Mouse (Mus musculus): ENCODE data around the gene A830031A19Rik. TPM values are rescaled to one million over a fixed set of nuclear protein-coding genes. Genes with fewer than 3 reads are reported as not detected.

Gene A830031A19Rik
- polyA plus RNA-seq, 1 experiment, result not detected

DNA sequence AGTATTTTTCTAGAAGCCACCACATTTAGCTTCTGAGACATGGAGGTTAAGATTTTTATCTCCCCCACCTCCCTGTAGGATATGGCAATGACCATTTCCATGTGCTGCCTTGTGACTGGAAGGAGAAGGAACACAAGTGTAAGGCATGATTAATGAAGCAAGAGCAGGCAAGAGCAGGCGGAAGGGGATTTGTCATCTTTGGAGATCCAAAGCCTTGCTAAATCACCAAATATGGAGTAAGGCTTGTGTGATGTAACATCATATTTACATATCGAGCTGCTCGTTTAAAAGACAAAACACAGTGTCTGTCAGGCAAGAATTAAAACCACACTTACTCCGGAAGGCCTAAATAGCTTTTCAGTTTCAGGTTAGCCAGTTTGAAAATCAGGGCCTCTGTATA lies 12.2 kb upstream of the A830031A19Rik start:
- peaks cover 3% of the 10 kb centered on the region; the same call in 1 of the 2 replicates for H3K36me3 ChIP-seq (ENCODE audit: control insufficient read depth, insufficient read depth, low read length)
- 68% methylated on average over 4 of the region's 4 CpGs for WGBS
- H3K4me3 ChIP-seq (ENCODE audit: low read depth, low read length), result no peak overlapping the region
- TF ChIP-seq CTCF (IDR thresholded peaks at IDR 0.05; ENCODE audit: extremely low read depth, insufficient read length, insufficient replicate concordance, low read depth, low read length) (no peak), POLR2A (IDR thresholded peaks at IDR 0.05; ENCODE audit: low read depth, low read length) (no peak)
- no peaks in the 10 kb centered on the region for H3K27me3 ChIP-seq (ENCODE audit: control insufficient read depth, insufficient read depth, low read length)
- H3K4me1 ChIP-seq (ENCODE audit: control insufficient read depth, insufficient read depth, insufficient read length, low read length), result no peaks in the 10 kb centered on the region
- H3K27ac ChIP-seq (ENCODE audit: insufficient read depth, low read depth, low read length), result no peak overlapping the region

GRCm38 (mm10) chr11:24085986-24086385 lies 11.1 kb upstream of the A830031A19Rik start:
- WGBS, result 60% methylated on average over 6 of the region's 6 CpGs
- no peak for TF ChIP-seq POLR2A (IDR thresholded peaks at IDR 0.05; ENCODE audit: low read depth, low read length)
- no peak for TF ChIP-seq CTCF (IDR thresholded peaks at IDR 0.05; ENCODE audit: extremely low read depth, insufficient read length, insufficient replicate concordance, low read depth, low read length)

GRCm38 (mm10) chr11:24084590-24084989 lies 9.7 kb upstream of the A830031A19Rik start:
- 82% methylated on average over 4 of the region's 4 CpGs for WGBS
- no peaks in the 10 kb centered on the region; the same call in 1 of the 2 replicates for H3K4me1 ChIP-seq (ENCODE audit: control insufficient read depth, insufficient read depth, insufficient read length, low read length)
- H3K27ac ChIP-seq (ENCODE audit: insufficient read depth, low read depth, low read length), result no peak overlapping the region
- no peak overlapping the region for H3K4me3 ChIP-seq (ENCODE audit: low read depth, low read length)
- no peaks in the 10 kb centered on the region for H3K27me3 ChIP-seq (ENCODE audit: control insufficient read depth, insufficient read depth, low read length)
- TF ChIP-seq CTCF (IDR thresholded peaks at IDR 0.05; ENCODE audit: extremely low read depth, insufficient read length, insufficient replicate concordance, low read depth, low read length) (no peak), POLR2A (IDR thresholded peaks at IDR 0.05; ENCODE audit: low read depth, low read length) (no peak)
- H3K36me3 ChIP-seq (ENCODE audit: control insufficient read depth, insufficient read depth, low read length), result peaks cover 3% of the 10 kb centered on the region; the same call in 1 of the 2 replicates

More at GRCm38 (mm10) chr11:24085986-24086385, 11.1 kb upstream of the A830031A19Rik start:
- Histone ChIP-seq H3K27me3 (ENCODE audit: control insufficient read depth, insufficient read depth, low read length) (no peaks in the 10 kb centered on the region), H3K4me1 (ENCODE audit: control insufficient read depth, insufficient read depth, insufficient read length, low read length) (no peaks in the 10 kb centered on the region), H3K36me3 (ENCODE audit: control insufficient read depth, insufficient read depth, low read length) (peaks cover 3% of the 10 kb centered on the region; the same call in 1 of the 2 replicates), H3K4me3 (ENCODE audit: low read depth, low read length) (no peak overlapping the region), H3K27ac (ENCODE audit: insufficient read depth, low read depth, low read length) (no peak overlapping the region)

- Histone ChIP-seq H3K36me3 (ENCODE audit: control insufficient read depth, insufficient read depth, low read length) (peaks cover 3% of the 10 kb centered on the region; the same call in 1 of the 2 replicates), H3K4me1 (ENCODE audit: control insufficient read depth, insufficient read depth, insufficient read length, low read length) (no peaks in the 10 kb centered on the region; the same call in 1 of the 2 replicates), H3K27ac (ENCODE audit: insufficient read depth, low read depth, low read length) (no peak overlapping the region), H3K4me3 (ENCODE audit: low read depth, low read length) (no peak overlapping the region), H3K27me3 (ENCODE audit: control insufficient read depth, insufficient read depth, low read length) (0 out of 2 replicates have a peak, but pooled peaks cover under 1% of the 10 kb centered on the region)
- TF ChIP-seq POLR2A (IDR thresholded peaks at IDR 0.05; ENCODE audit: low read depth, low read length), result no peak
- 54% methylated on average over 3 of the region's 3 CpGs for WGBS
Measured at GRCm38 (mm10) chr11:24084077-24084476, 9.2 kb upstream of the A830031A19Rik start.

DNA sequence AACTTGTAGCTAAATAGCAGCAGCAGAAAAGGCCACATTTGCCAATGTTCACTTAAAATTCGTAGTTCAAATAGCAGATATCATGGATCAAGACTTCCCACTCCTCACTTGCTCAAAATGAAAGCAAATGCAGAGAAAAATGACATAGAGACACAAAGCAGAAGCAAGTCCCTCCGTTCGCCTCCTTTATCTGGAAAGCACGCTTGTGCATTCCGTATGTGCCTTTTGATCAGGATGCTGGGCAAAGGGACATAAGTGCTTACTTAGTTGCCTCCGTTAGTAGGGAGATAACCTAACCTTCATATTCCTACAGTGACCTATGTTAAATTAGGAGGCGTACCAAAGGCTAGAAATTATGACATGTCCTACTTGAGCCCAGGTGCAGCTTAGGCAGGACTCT lies 8.6 kb upstream of the A830031A19Rik start:
- 0 out of 2 replicates have a peak, but pooled peaks cover 3% of the 10 kb centered on the region for H3K27me3 ChIP-seq (ENCODE audit: control insufficient read depth, insufficient read depth, low read length)
- no peak overlapping the region for H3K4me3 ChIP-seq (ENCODE audit: low read depth, low read length)
- peaks cover 3% of the 10 kb centered on the region; the same call in 1 of the 2 replicates for H3K36me3 ChIP-seq (ENCODE audit: control insufficient read depth, insufficient read depth, low read length)
- no peak overlapping the region for H3K27ac ChIP-seq (ENCODE audit: insufficient read depth, low read depth, low read length)
- TF ChIP-seq CTCF (IDR thresholded peaks at IDR 0.05; ENCODE audit: extremely low read depth, insufficient read length, insufficient replicate concordance, low read depth, low read length), result no peak
- no peak for TF ChIP-seq POLR2A (IDR thresholded peaks at IDR 0.05; ENCODE audit: low read depth, low read length)
- H3K4me1 ChIP-seq (ENCODE audit: control insufficient read depth, insufficient read depth, insufficient read length, low read length), result no peaks in the 10 kb centered on the region; the same call in 1 of the 2 replicates
- WGBS, result 30% methylated on average over 7 of the region's 7 CpGs

DNA sequence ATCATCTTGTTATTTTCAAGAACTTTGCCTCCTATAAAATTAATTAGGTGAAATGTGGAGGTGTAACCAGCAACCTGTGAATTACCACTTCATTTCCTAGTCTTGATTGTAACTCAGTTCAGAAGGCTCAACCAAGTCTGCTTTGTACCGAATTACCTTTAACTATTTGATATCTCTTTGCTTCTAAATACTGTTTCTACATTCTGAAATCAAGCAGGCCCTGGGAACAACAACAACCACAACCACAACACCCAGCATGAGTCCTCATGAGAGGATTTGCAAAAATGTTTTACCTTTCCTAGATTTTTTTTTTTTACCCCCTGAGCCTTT lies 8.2 kb upstream of the A830031A19Rik start:
- Histone ChIP-seq H3K4me1 (ENCODE audit: control insufficient read depth, insufficient read depth, insufficient read length, low read length) (no peaks in the 10 kb centered on the region; the same call in 1 of the 2 replicates), H3K36me3 (ENCODE audit: control insufficient read depth, insufficient read depth, low read length) (peaks cover 3% of the 10 kb centered on the region; the same call in 1 of the 2 replicates), H3K27me3 (ENCODE audit: control insufficient read depth, insufficient read depth, low read length) (0 out of 2 replicates have a peak, but pooled peaks cover 3% of the 10 kb centered on the region), H3K27ac (ENCODE audit: insufficient read depth, low read depth, low read length) (no peak overlapping the region), H3K4me3 (ENCODE audit: low read depth, low read length) (no peak overlapping the region)
- WGBS, result 9% methylated on average over 1 of the region's 1 CpGs
- TF ChIP-seq CTCF (IDR thresholded peaks at IDR 0.05; ENCODE audit: extremely low read depth, insufficient read length, insufficient replicate concordance, low read depth, low read length), result no peak
- no peak for TF ChIP-seq POLR2A (IDR thresholded peaks at IDR 0.05; ENCODE audit: low read depth, low read length)

DNA sequence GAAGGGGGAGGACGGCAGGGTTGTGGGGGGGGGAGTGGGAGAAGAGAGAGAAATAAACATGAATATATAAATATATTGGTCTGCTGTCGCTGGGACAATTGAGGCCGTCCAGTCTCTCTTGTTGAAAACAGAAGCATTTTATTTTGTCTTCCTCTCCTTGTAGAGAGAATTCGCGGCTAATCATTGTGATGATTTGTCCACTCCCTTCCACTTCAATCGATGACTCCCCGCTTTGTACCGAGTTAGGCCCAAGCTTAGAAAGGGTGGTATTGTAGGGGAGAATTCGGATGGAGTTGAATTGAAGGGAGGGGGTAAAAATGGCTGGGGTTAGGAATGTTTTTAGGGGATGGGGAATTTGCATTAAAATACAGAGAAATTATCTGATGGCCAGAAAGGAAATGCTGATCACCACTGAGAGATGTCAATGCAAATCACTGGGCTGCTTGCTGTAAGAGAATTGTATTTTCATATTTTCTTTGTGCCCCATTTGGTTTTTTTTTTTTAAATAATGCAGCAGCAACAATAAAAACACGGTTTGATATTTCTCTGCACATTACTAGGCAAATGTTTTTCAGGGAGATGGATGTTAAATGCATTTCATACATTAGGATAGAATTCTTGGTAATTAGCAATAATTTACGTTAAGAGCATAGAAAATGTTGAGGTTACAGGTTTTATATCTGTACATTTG lies 7.7 kb upstream of the A830031A19Rik start:
- peaks cover 3% of the 10 kb centered on the region; the same call in 1 of the 2 replicates for H3K36me3 ChIP-seq (ENCODE audit: control insufficient read depth, insufficient read depth, low read length)
- H3K27ac ChIP-seq (ENCODE audit: insufficient read depth, low read depth, low read length), result no peak overlapping the region
- peak overlapping the region; percentile 67 for H3K4me3 ChIP-seq (ENCODE audit: low read depth, low read length)
- H3K4me1 ChIP-seq (ENCODE audit: control insufficient read depth, insufficient read depth, insufficient read length, low read length), result no peaks in the 10 kb centered on the region; the same call in 1 of the 2 replicates
- 0 out of 2 replicates have a peak, but pooled peaks cover 3% of the 10 kb centered on the region for H3K27me3 ChIP-seq (ENCODE audit: control insufficient read depth, insufficient read depth, low read length)
- TF ChIP-seq POLR2A (IDR thresholded peaks at IDR 0.05; ENCODE audit: low read depth, low read length), result no peak
- TF ChIP-seq CTCF (IDR thresholded peaks at IDR 0.05; ENCODE audit: extremely low read depth, insufficient read length, insufficient replicate concordance, low read depth, low read length), result no peak
- WGBS, result 25% methylated on average over 11 of the region's 11 CpGs
